7 mouse cellular contexts compared by ENCODE assay signal in the genomic region with DNA sequence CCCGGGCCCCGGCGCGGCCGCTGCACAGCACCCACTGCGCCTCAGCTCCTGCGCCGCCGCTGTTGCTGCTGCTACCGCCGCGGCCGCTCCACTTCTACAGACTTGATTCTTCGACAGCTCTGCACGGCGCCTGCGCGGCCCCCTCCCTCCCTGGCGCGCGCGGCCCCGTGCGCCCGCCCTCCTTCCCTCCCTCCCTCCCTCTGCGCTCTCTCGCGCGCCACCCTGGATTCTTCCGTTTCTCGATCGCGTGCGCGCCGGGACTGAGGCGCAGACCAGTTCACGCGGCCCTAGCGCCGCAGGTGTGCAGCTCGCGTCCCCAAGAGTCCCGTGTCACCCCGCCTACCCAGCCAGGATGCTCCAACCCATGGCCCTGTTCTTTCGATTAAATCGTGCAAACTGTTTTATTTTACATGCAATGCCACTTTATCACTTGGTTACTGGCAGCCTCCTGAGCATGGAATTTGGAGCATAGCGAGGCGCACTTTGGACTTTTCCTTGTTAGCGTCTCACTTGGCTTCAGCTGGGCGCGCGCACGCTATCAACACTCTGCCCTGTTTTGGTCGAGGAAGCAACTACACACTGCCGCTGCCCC. TPM values are rescaled to one million over a fixed set of nuclear protein-coding genes. Genes with fewer than 3 reads are reported as not detected.
DNase-seq lines count a peak whose midpoint lies in the region; ATAC-seq lines count a peak whose summit lies in the region.

A gene (minus strand): TSS at position 98 of the 592 bp plus-strand sequence.

- H3K27me3 ChIP-seq in intestine, embryonic 15.5 days (replicated peaks) = no peaks in the 10 kb centered on the region
- peaks cover 4% of the 10 kb centered on the region; the same call in 1 of the 2 replicates for H3K27me3 ChIP-seq in limb, embryonic 10.5 days (ENCODE audit: low read depth, poor library complexity, severe bottlenecking)
- H3K27me3 ChIP-seq in midbrain, embryonic 13.5 days = no peaks in the 10 kb centered on the region

- ATAC-seq in intestine, embryonic 15.5 days = peak; percentile 77
- ATAC-seq in midbrain, embryonic 13.5 days = peak; percentile 69

- peak within 1 kb of the TSS; percentile 99 for H3K4me3 ChIP-seq in intestine, embryonic 15.5 days (replicated peaks)
- peak within 1 kb of the TSS; percentile 100 for H3K4me3 ChIP-seq in limb, embryonic 10.5 days
- peak within 1 kb of the TSS; percentile 100 for H3K4me3 ChIP-seq in midbrain, embryonic 13.5 days (replicated peaks)

- peak within 1 kb of the TSS; percentile 100 for H3K27ac ChIP-seq in intestine, embryonic 15.5 days
- H3K27ac ChIP-seq in limb, embryonic 10.5 days = peak within 1 kb of the TSS; percentile 98
- H3K27ac ChIP-seq in midbrain, embryonic 13.5 days = peak within 1 kb of the TSS; percentile 99

- peak within 1 kb of the TSS; percentile 87 for H3K4me2 ChIP-seq in intestine, embryonic 15.5 days (replicated peaks)
- H3K4me2 ChIP-seq in midbrain, embryonic 13.5 days (replicated peaks) = peak within 1 kb of the TSS; percentile 100

- under 1% methylated on average over 34 of the region's 56 CpGs for WGBS in intestine, embryonic 15.5 days
- 2% methylated on average over 54 of the region's 56 CpGs for WGBS in limb, embryonic 10.5 days
- under 1% methylated on average over 49 of the region's 56 CpGs for WGBS in midbrain, embryonic 13.5 days

- peaks cover 6% of the 10 kb centered on the region; the same call in 1 of the 2 replicates for H3K36me3 ChIP-seq in intestine, embryonic 15.5 days
- peaks cover 22% of the 10 kb centered on the region for H3K36me3 ChIP-seq in limb, embryonic 10.5 days
- H3K36me3 ChIP-seq in midbrain, embryonic 13.5 days = peaks cover 6% of the 10 kb centered on the region; the same call in 1 of the 2 replicates

- H3K9ac ChIP-seq in intestine, embryonic 15.5 days = peak within 1 kb of the TSS; percentile 100
- H3K9ac ChIP-seq in midbrain, embryonic 13.5 days (replicated peaks) = peak within 1 kb of the TSS; percentile 100

- H3K4me1 ChIP-seq in intestine, embryonic 15.5 days (replicated peaks) = peaks cover 30% of the 10 kb centered on the region
- H3K4me1 ChIP-seq in limb, embryonic 10.5 days = peaks cover 67% of the 10 kb centered on the region
- H3K4me1 ChIP-seq in midbrain, embryonic 13.5 days (replicated peaks) = peaks cover 65% of the 10 kb centered on the region

- peak; percentile 96 for DNase-seq in adrenal gland, adult 2 months
- peak; percentile 98 for DNase-seq in embryo, embryonic 11 days
- DNase-seq in gastrocnemius, postnatal 36 days = peak; percentile 82 to 86
- peak; percentile 92 for DNase-seq in limb, embryonic 10.5 days (ENCODE audit: low spot score)
- peak; percentile 72 for DNase-seq in spleen, adult 12 weeks (ENCODE audit: low spot score)

- intact Hi-C loops in gastrocnemius, postnatal 36 days (cut with DNase I) = loop anchor here (2.0 to 5.0 kb wide), 4 partner anchors 73 to 323 kb away; no protein-coding TSS in a partner anchor

- no peaks in the 10 kb centered on the region for H3K9me3 ChIP-seq in intestine, embryonic 15.5 days
- no peaks in the 10 kb centered on the region for H3K9me3 ChIP-seq in limb, embryonic 10.5 days (replicated peaks)
- H3K9me3 ChIP-seq in midbrain, embryonic 13.5 days = no peaks in the 10 kb centered on the region

RNA-seq across cellular contexts. Expression of the gene that starts here (rescaled TPM):
- 10 to 100 TPM; 89.4 to 92.0 TPM for total RNA-seq in adrenal gland, adult 2 months (2021)
- polyA plus RNA-seq in adrenal gland, adult 2 months (2012; rRNA removed) = 111 and 120 TPM in 2 replicates
- total RNA-seq in gastrocnemius, postnatal 36 days (2021) = 10 to 100 TPM; 26.5 to 30.1 TPM
- 14.1 and 16.1 TPM in 2 replicates for polyA plus RNA-seq in intestine, embryonic 15.5 days (2015; fragmentation: Nextera tagmentation; extraction: Ambion mirVana)
- 4.2 and 4.5 TPM in 2 replicates for polyA plus RNA-seq in limb, embryonic 10.5 days (2016; fragmentation: Nextera tagmentation; extraction: Ambion mirVana)
- polyA plus RNA-seq in midbrain, embryonic 13.5 days (2015; fragmentation: Nextera tagmentation; extraction: Ambion mirVana) = 8.3 and 9.2 TPM in 2 replicates

Comparison
In these comparisons a context has a peak if more than half of its experiments do, and no peak if none do; other contexts are left out.
1. Peak in every context shown above with its lines: DNase-seq, ATAC-seq, H3K4me3 ChIP-seq and H3K27ac ChIP-seq.